Mouse (Mus musculus): ENCODE results near the gene Gfm2. TPM values are rescaled to one million over a fixed set of nuclear protein-coding genes. Genes with fewer than 3 reads are reported as not detected.
A peak's percentile ranks its signal among the peaks of the same experiment; 100 is the strongest.
"Not testable (repeated sequence)": the region's sequence is repeated elsewhere in the genome, so short reads cannot be mapped to it uniquely, and the experiment has no call there.

Gfm2 gene
- total RNA-seq (2015) (11.4 and 14.5 TPM in 2 replicates), total RNA-seq (2017) (20.7 and 29.1 TPM in 2 replicates)

DNA sequence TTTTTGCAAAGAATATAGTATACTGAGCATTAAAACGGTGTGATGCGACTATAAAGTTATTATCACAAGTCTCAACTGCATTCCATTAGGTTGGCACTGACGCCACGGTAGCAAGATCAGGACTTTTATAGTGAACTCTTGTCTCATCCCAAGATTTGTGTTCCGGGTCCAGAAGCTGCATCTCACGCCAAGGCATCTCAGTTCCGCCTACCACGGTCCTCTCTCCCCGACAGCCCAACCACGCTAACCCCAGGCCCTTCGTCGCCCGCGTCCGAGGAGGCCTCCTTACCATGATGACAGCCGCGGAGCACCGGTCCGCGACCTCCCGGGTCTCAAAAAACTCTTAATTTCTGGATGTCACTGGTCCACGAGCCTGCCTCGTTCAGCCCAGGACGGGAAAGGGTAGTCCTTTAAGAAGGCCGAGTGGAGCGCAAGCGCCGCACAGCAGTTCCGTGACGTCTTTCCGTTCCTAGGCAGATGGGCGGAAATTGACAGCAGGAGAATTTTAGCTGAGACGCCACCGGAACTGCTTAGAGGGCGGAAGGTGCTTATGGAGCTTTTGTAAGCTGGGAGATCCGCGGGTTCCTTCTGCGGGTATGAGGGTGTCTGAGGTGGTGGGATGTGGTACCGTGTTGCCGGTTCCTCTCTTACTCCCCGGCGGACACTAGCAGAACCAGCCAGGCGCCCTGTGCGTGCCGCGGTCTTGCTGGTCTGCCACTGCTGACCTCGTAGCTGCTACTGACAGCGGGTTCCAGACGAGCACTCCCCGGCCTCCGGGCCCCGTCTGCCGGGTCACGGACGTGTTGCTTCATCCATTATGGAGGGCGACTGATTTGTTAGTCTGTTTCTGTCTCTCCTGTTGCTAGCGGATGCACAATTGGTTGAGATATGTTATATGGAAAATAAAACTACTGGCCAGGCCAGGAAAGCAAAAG, at the start of gene Gfm2, which contains the start of gene Nsa2:
Gene Gfm2, plus strand, starts transcription at position 472 of the 935 bp plus-strand sequence.
Gene Nsa2, minus strand, starts transcription at position 472 of the 935 bp plus-strand sequence.
- ATAC-seq (ENCODE audit: poor library complexity, severe bottlenecking), result peak; percentile 98

DNA sequence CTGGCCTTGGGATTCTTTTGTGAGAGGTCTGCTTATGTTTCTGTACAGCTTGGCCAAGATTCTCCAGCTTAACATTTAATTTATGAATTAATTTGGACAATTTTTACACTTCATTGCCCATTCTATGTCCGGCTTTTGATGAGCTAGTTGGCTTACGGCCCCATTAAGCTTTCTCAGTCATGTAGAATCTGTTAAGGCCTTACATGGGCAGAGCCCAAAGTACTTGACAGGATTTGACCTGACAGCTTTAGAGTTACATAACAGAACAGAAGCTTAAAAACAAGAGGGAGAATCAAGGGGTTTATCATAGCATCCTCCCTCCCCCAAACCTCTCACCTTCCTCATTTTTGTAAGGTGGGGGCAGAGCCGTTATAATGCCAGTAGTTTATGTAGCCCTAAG, 49.6 kb upstream of the Gfm2 start:
- ATAC-seq (ENCODE audit: poor library complexity, severe bottlenecking), result no peak

DNA sequence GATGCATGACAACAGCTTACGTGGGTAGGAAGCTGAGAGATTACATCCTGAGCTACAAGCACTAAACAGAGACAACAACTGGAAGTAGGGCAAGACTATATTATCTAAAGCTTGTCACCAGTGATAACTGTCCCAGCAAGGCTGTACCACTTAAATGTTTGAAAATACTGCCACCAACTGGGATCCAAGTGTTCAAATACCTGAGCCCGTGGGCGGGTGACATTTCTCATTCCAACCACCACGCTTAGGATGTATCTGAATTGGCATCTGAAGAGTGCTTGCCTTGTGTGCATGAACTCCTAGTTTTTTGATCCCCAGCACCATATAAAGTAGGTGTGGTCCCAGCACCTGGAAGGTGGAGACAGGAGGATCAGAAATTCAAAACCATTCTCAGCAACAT, 42.0 kb upstream of the Gfm2 start:
- ATAC-seq (ENCODE audit: poor library complexity, severe bottlenecking), result no peak

DNA sequence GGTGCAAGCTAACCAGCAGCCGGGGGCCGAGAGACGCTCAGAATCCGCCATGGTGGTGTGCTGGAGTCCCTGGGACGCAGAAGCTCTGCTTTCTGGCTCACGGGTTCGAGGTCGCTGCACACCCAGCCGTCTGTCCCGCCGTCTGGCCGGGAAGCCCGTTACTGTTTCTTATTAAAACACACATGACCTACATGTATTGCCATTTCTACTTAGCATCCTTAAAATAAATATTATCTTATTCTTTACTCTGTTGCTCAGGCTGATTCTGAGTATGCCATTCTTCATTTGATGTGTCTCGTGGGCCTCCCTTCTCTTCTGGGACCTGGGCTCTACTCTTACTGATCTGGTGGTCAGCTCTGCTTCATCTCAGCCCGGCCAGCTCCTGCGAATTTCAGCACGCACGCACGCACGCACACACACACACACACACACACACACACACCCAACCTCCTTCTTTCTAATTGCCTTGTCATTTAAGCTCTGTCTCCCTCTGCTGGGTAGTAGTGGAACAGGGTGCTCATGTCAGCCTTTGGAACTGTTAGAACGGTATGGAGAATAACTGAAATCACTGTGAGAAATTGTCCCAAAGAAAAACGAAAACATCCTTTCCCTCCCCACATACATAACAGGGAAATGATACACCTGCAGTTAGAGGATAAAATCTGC, 38.4 kb upstream of the Gfm2 start, which contains the start of gene Gm6169:
Gene Gm6169, minus strand, starts transcription at position 51 of the 666 bp plus-strand sequence.
- ATAC-seq (ENCODE audit: poor library complexity, severe bottlenecking), result peak; percentile 68

DNA sequence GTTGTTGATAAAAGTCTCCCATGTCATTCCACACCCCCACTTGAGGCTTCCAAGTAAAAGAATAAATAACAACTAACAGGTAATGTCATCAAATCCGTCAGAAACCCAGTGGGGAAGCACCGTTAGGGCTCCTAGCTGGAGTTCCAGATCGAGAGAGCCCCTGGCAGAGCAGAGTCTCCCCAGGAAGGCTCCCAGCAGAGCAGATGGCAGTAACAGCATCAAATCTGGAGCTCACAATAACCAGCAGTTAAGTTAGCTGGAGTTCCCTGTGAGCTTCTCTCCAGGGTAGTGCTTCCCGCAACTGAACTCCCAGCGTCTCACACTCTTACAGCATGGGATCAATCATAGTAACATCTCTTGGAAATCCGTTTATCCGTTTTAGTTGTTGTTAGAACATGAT, 32.7 kb upstream of the Gfm2 start:
- ATAC-seq (ENCODE audit: poor library complexity, severe bottlenecking), result no peak

GRCm38 (mm10) chr13:97107721-97108120, 30.0 kb upstream of the Gfm2 start:
- ATAC-seq (ENCODE audit: poor library complexity, severe bottlenecking), result not testable (repeated sequence)

- no peak for ATAC-seq (ENCODE audit: poor library complexity, severe bottlenecking)
These were observed 28.7 kb upstream of the Gfm2 start for GRCm38 (mm10) chr13:97109046-97109445.

GRCm38 (mm10) chr13:97121341-97121740, 16.4 kb upstream of the Gfm2 start:
- ATAC-seq (ENCODE audit: poor library complexity, severe bottlenecking), result no peak

DNA sequence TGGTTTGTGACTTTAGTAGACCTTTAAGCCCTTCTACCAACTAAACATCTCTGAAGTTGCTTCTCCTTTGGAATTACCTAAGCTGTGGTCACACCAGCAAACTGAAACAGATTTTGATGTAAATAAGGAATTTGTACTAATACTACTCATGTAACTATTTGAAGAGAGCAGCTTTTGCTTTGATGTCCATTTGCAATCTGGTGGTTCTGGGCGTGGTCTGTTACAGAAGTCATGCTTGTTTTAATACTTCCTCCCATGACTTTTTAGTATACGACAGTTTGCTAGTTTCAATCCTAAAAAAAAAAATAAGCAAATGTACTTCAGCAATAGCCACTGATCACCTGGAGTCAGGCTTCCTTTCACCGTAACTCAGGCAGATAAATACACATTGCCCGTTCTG, 8.1 kb upstream of the Gfm2 start:
- peak; percentile 56; the same call in 1 of the 2 replicates for ATAC-seq (ENCODE audit: poor library complexity, severe bottlenecking)

GRCm38 (mm10) chr13:97130413-97130812, 7.3 kb upstream of the Gfm2 start:
- not testable (repeated sequence) for ATAC-seq (ENCODE audit: poor library complexity, severe bottlenecking)

- not testable (repeated sequence) for ATAC-seq (ENCODE audit: poor library complexity, severe bottlenecking)
These were observed 731 bp downstream of the Gfm2 start for GRCm38 (mm10) chr13:97138404-97138931.

GRCm38 (mm10) chr13:97142321-97142720, 4.6 kb downstream of the Gfm2 start:
- no peak for ATAC-seq (ENCODE audit: poor library complexity, severe bottlenecking)

DNA sequence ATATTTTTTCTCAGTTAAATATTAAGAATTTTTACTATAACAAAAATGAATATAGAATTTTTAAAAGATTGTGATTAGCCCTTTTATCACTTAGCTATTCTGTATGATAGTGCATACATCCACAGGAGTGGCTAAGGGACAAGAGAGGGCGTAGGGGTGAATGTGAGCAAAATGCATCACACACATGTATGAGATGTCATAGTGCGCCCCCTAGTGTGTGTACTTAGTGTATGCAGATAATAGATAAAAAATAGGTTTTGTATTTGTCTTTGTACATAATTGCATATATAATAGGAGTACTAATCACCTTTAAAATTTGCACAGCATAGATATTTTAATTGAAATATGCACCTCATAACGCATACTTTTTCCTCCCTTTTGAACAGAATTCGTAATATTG, 8.1 kb downstream of the Gfm2 start:
- peak; percentile 94 for ATAC-seq (ENCODE audit: poor library complexity, severe bottlenecking)

GRCm38 (mm10) chr13:97175520-97176264, 38.0 kb downstream of the Gfm2 start:
- no peak for ATAC-seq (ENCODE audit: poor library complexity, severe bottlenecking)

- ATAC-seq (ENCODE audit: poor library complexity, severe bottlenecking), result no peak
These were observed 39.0 kb downstream of the Gfm2 start for GRCm38 (mm10) chr13:97176731-97177130.

GRCm38 (mm10) chr13:97178943-97179342, 41.2 kb downstream of the Gfm2 start:
- no peak for ATAC-seq (ENCODE audit: poor library complexity, severe bottlenecking)

DNA sequence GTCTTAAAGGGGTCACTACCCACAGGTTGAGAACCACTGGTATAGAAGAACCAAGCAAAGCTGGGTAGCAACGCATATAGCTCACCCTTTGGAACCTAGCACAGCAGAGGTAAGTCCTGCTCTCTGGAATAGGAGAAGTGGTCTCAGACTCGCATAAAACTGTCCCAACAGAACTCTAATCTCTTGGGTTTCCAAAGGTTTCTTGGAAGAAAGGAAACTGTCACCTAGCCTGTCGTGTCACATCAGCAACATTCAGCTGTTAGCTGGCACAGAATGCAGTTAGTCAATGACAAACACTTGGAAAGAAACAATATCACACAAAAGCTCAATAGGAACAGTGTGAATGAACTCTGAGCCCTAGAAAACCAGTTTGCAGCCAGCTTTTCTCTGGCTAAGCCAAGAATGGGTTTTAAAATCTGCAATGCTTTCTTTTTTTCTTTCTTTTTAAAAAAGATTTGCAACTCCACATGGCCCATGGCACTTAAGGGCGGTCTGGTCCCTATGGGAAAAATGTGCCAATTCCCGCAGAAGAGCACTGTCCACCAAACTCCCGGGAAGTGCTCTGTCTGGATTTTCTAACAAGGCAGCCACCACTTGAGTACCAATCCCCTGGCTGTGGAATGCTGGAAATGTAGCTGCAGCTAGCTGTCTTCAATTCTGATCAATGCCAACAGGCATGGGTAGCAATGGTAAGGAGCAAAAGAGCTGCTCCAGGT, 42.5 kb downstream of the Gfm2 start:
- ATAC-seq (ENCODE audit: poor library complexity, severe bottlenecking), result no peak

DNA sequence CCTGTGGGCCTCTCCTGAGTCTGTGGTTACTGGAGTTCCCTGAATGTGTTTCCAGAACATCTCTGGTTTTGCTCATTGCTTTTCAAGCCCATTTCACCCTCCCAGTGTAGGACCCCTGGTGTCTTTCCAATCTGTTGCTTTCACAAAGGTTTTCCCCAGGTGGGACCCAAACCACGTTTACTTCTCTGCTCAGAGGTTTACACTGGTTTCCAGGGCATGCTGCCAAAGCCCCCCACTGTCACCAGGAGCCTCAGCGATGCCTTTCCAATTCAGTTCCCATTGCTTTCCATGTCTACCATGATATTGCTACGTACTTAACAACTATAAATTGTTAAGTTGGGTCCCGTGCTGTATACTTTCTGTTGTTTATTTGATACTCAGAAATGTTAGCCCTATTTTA, 45.1 kb downstream of the Gfm2 start:
- no peak for ATAC-seq (ENCODE audit: poor library complexity, severe bottlenecking)

DNA sequence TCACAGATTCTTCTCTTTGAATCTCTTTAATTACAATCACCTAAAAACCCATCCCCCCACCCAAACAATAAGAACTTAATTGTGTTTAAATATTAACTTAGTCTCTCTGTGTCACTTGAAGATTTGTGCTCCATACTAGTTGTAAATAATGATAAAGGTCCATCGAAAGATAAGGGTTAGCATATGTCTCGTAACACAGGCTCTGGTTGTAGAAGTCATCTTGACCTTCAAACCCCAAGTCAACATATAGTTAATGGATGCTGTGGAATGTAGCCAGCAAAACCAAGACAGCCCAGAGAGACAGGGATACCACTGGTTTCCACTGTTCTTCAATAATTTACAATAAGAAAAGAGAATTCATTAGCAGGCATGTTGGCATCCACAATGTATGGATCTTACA, 46.4 kb downstream of the Gfm2 start:
- no peak for ATAC-seq (ENCODE audit: poor library complexity, severe bottlenecking)

- ATAC-seq (ENCODE audit: poor library complexity, severe bottlenecking), result no peak
These were observed 46.9 kb downstream of the Gfm2 start for GRCm38 (mm10) chr13:97184656-97185055.

Data from megakaryocyte, adult 5-6 weeks (primary cell).